Mouse (Mus musculus): ENCODE results near the gene Mycbpap.

Gene Mycbpap

GRCm38 (mm10) chr11:94521219-94521843 lies at the start of gene Mycbpap:
Gene Mycbpap (minus strand): TSS chr11:94521742.
- DNase-seq (ENCODE audit: low read depth, low spot score): no peak

GRCm38 (mm10) chr11:94570612-94571011 lies 49.1 kb upstream of the Mycbpap start:
- no peak for DNase-seq (ENCODE audit: low read depth, low spot score)

- no peak for DNase-seq (ENCODE audit: low read depth, low spot score)
These were observed 45.8 kb upstream of the Mycbpap start for GRCm38 (mm10) chr11:94567326-94567725.

- DNase-seq (ENCODE audit: low read depth, low spot score): no peak
These were observed 45.0 kb upstream of the Mycbpap start for GRCm38 (mm10) chr11:94566534-94566933.

- no peak for DNase-seq (ENCODE audit: low read depth, low spot score)
These were observed 43.6 kb upstream of the Mycbpap start for GRCm38 (mm10) chr11:94565151-94565479.

GRCm38 (mm10) chr11:94564437-94565150 lies 43.1 kb upstream of the Mycbpap start, which contains the start of gene Chad:
Gene Chad (plus strand): TSS chr11:94565047.
- no peak for DNase-seq (ENCODE audit: low read depth, low spot score)

GRCm38 (mm10) chr11:94563821-94564220 lies 42.3 kb upstream of the Mycbpap start:
- no peak for DNase-seq (ENCODE audit: low read depth, low spot score)

GRCm38 (mm10) chr11:94563383-94563782 lies 41.8 kb upstream of the Mycbpap start:
- DNase-seq (ENCODE audit: low read depth, low spot score): no peak

- DNase-seq (ENCODE audit: low read depth, low spot score): no peak
These were observed 36.7 kb upstream of the Mycbpap start for GRCm38 (mm10) chr11:94558226-94558625.

- no peak for DNase-seq (ENCODE audit: low read depth, low spot score)
These were observed 28.9 kb upstream of the Mycbpap start for GRCm38 (mm10) chr11:94550442-94550744.

- DNase-seq (ENCODE audit: low read depth, low spot score): no peak
These were observed 28.3 kb upstream of the Mycbpap start for GRCm38 (mm10) chr11:94549691-94550441.

GRCm38 (mm10) chr11:94548888-94549690 lies 27.5 kb upstream of the Mycbpap start, which contains the start of gene Rsad1:
Gene Rsad1 (minus strand): TSS chr11:94549255.
- DNase-seq (ENCODE audit: low read depth, low spot score): peak; percentile 81

GRCm38 (mm10) chr11:94548041-94548784 lies 26.7 kb upstream of the Mycbpap start:
- no peak for DNase-seq (ENCODE audit: low read depth, low spot score)

GRCm38 (mm10) chr11:94547271-94547670 lies 25.7 kb upstream of the Mycbpap start:
- no peak for DNase-seq (ENCODE audit: low read depth, low spot score)

- DNase-seq (ENCODE audit: low read depth, low spot score): no peak
These were observed 24.8 kb upstream of the Mycbpap start for GRCm38 (mm10) chr11:94546381-94546780.

- no peak for DNase-seq (ENCODE audit: low read depth, low spot score)
These were observed 22.9 kb upstream of the Mycbpap start for GRCm38 (mm10) chr11:94544422-94544821.

- no peak for DNase-seq (ENCODE audit: low read depth, low spot score)
These were observed 22.4 kb upstream of the Mycbpap start for GRCm38 (mm10) chr11:94543932-94544331.

- DNase-seq (ENCODE audit: low read depth, low spot score): no peak
These were observed 21.8 kb upstream of the Mycbpap start for GRCm38 (mm10) chr11:94543344-94543743.

- DNase-seq (ENCODE audit: low read depth, low spot score): no peak
These were observed 20.9 kb upstream of the Mycbpap start for GRCm38 (mm10) chr11:94542400-94542799.

GRCm38 (mm10) chr11:94539761-94540160 lies 18.2 kb upstream of the Mycbpap start:
- no peak for DNase-seq (ENCODE audit: low read depth, low spot score)

- DNase-seq (ENCODE audit: low read depth, low spot score): no peak
These were observed 17.3 kb upstream of the Mycbpap start for GRCm38 (mm10) chr11:94538733-94539292.
